Mouse (Mus musculus) MEL (cell line): ENCODE results near the gene Mrpl45.

Experiments
- CHD1 ChIP-seq: IDR thresholded peaks from 2 replicates; pipeline ENCODE4 v1.6.1; 2012; ENCODE audit warnings: low read depth, mild to moderate bottlenecking, inconsistent platforms, low read length, improper control_type of control experiment
- CHD2 ChIP-seq: IDR thresholded peaks from 2 replicates; pipeline ENCODE4 v1.6.1; 2011; ENCODE audit warnings: low read length, improper control_type of control experiment
- CTCF ChIP-seq, 3 experiments: IDR thresholded peaks in 2 of 3; conservative IDR thresholded peaks in 1 of 3; 2 replicates each; pipeline ENCODE4 v1.5.1; 2011 to 2012; ENCODE audit warnings: low read length in 3 of 3, low read depth in 2 of 3, mild to moderate bottlenecking in 2 of 3, improper control_type of control experiment in 1 of 3, inconsistent platforms in 1 of 3, mixed read lengths in 1 of 3, moderate library complexity in 1 of 3; ENCODE audit not compliant: control insufficient read depth in 1 of 3, insufficient read depth in 1 of 3, poor library complexity in 1 of 3, severe bottlenecking in 1 of 3
- POLR2A ChIP-seq, 2 experiments: IDR thresholded peaks; 2 replicates each; pipeline ENCODE4 v1.6.1; 2011 to 2012; ENCODE audit warnings: low read length in 2 of 2, mild to moderate bottlenecking in 2 of 2, control low read depth in 1 of 2, improper control_type of control experiment in 1 of 2, low read depth in 1 of 2, moderate library complexity in 1 of 2; ENCODE audit not compliant: control insufficient read depth in 1 of 2, insufficient read depth in 1 of 2, poor library complexity in 1 of 2
- UBTF ChIP-seq: IDR thresholded peaks from 2 replicates; pipeline ENCODE4 v1.6.1; 2012; ENCODE audit warnings: low read depth, mild to moderate bottlenecking, inconsistent platforms, low read length, improper control_type of control experiment, moderate library complexity, borderline replicate concordance; ENCODE audit not compliant: insufficient read depth

DNA sequence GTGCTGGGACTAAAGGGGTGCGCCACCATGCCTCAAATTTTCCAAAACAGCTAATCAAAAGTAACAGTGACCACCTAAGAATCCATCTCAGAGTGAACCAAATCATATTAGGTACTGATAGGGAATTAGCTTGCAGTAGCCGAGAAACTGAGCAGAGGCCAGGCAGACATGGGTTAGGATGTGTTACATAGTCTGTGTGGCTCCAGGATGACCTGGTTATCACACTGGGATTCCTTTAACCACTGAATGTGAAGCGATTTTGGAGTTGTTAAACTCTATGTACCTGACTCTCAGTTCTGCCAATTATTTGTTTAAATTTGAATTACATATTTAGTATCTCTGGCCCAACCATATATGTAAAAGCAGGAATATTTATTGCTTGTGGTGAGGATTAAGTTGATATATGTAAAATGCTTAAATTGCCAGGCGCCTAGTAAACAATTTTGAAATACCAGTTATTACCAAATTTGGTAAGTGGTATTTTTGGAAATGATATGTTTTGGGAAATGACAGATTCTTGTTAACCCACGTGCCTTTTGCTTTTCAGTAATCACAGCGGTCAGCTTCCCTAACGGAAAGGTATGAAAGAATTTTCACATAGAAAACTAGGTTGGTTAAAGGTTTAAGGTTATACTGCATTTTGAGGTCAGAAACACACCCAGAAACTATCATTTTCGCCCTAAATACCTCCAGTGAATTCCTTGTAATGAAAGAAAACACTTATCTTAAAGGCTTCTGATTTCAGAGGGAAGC lies 589 bp upstream of the Mrpl45 start:
- TF ChIP-seq POLR2A (IDR thresholded peaks at IDR 0.05; ENCODE audit: control insufficient read depth in 1 of 2, insufficient read depth in 1 of 2, low read depth in 1 of 2, low read length in 2 of 2, poor library complexity in 1 of 2) (no peak), CHD2 (no peak), UBTF (no peak), CHD1 (no peak), CTCF (IDR thresholded peaks at IDR 0.05 in 2 of 3, conservative IDR thresholded peaks at IDR 0.05 in 1 of 3; ENCODE audit: control insufficient read depth in 1 of 3, insufficient read depth in 1 of 3, low read depth in 2 of 3, low read length in 3 of 3, poor library complexity in 1 of 3, severe bottlenecking in 1 of 3) (no peak)
